Mouse (Mus musculus): Measurements from ENCODE around the gene Mob2.

Gene Mob2

DNA sequence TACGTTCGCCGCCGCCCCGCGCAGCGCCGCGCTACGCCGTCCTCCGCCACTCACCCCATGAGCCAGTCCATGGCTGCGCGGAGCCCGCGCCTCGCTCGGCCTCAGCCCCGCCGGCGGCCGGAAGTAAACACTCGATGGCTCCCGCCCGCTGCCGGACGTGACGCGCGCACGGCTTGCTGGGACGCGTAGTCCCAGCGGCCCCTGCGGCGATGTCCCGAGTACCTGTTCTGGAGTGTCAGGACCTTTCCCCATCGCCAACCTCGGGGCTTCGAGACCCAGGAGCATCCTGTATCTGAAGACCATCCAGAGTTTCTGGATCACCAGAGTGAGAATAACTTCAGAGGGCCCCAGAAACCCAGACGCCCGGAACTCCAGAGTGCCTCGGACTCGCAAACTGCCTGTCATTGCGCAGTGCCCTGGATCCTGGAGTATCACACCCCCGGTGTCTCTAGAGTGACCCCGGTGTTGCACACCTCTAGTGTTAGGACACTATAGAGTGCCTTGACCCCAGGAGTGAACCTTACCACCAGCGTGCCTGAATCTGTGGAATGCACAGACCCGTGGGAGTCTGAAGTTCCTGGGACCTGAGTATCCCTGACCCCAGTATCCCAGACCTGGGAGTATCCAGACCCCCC lies at the start of gene Mob2:
TSS of gene Mob2 (minus strand) at position 135 of the 635 bp plus-strand sequence.
- peak; percentile 92 for DNase-seq

DNA sequence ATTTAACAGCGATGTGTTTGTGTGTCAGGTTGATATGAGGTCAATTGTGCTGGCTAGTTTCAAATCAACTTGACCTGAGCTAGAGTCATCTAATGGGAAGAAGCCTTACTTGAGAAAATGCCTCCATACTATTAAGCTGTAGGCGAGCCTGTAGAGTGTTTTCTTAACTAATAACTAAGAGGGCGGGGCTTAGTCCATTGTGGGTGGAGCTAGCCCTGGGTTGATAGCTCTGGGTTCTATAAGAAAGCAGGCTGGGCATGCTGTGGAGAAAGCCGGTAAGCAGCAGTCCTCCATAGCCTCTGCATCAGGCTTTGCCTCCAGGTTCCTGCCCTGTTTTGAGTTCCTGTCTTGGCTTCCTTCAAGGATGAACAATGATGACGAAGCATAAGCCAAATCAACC lies 43.9 kb upstream of the Mob2 start:
- DNase-seq, result no peak

DNA sequence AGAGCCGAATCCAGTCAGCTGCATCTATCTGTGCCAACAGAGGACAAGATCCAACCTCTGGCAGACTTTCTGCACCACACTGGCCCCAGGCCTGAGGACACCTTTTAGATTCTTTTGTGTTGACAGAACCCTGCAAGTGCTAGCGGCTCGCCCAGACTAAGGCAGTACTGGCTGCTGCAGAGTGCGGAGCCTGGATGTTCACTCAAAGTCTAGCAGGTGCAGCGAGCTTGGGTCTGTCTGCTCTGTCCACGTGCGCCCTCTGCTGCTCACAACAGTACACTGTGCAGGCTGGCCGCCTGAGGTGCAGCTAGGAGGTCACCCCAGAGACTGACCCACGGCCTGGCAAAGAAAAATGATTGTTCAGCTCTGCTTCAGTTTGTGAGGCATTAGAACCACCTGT lies 36.9 kb upstream of the Mob2 start:
- peak; percentile 87 for DNase-seq

DNA sequence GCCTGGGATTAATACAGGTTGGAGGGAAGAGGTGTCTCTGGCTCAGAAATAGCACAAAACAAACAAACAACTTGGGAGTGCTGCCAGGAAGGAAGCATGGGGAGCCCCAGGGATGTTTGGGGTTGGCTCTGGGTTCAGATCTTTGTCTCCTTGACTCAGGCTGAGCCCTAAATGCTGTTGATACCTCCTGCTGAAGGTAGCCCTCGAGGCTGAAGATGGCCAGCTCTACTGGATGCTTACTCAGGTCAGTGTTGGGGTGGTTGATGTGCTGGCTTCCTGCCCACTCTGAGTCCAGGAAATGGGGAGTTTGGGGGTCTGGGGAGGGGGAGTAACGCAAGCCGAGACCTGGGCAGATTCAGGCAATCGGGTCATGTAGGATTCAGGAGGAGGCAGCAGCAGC lies 35.8 kb upstream of the Mob2 start:
- DNase-seq, result peak; percentile 65

DNA sequence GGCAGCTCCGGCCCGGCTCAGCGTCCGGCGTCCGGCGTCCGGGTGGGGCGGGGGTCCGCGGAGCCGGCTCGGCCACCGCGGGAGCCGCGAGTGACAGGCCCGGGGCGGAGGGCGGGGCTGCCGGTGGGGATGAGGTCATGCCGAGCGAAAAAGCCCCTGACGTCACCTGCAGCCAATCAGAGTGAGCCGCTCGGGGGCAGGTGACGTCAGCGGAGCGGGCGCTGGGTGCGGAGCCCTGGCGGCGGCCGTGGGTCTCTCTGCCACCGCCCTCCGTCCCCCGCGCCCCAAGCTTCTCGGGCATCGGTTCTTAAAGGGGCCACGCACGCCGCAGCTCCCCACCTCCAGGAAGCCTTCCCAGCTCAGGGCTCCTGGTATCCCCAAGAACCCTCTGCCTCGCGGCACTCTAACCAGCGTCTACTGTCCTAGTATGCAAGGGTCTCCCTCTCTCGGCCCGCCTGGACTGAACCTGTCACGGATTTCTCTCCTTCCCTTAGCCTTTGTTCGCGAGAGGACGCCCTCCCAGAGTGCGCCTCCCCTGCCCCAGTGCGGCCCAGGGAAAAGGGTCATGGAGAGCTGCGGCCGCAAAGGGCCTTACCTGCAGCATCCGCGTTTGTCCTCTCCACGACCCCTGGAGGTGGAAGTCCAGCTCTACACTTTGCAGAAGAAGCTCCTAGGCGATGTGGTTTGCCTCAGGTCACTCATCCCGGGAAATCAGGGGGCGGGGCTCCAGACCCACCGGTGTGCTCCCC lies 34.5 kb upstream of the Mob2 start, which contains the start of gene Dusp8:
TSS of gene Dusp8 (minus strand) at position 661 of the 749 bp plus-strand sequence.
- DNase-seq, result peak; percentile 97

DNA sequence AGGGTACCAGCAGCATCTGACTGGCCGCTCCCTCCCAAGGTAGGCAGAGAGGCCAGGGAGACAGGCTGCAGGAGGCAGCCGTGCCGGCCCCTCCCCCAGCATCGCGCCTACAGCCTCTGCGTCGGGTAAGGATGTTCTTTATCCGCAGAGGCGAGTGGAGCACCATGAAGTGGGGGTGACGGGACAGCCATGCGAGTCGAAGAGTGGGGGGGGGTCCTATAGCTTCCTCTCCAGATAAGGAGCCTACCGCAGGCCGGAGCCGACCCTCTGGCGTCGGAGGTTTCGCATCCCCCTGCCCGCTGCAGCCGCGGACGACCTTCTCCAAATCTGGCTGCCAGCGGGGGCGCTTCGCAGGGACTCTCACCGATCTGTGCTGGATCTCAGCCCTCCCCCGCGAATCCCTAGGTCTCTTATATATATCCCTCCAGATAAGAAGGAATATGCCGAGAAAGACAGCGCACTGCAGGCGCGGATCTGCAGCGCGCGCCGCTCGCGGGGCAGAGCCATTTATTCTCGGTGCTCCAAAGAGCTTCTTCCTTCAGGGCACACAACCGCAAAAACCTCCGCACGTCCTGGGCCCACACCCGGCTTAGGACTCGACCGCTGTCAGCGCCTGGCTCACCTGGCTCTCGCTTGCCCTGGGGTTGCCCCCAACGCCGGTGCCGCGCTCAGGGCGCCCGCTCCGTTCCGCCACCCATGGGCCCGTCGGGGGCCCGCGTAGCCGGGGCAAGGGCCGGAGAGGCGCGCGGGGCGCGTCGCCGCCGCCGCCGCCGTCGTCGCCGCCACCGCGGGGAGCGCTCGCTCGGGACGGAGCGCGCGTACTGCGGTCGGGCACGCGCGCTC lies 33.7 kb upstream of the Mob2 start:
- DNase-seq, result peak; percentile 88

DNA sequence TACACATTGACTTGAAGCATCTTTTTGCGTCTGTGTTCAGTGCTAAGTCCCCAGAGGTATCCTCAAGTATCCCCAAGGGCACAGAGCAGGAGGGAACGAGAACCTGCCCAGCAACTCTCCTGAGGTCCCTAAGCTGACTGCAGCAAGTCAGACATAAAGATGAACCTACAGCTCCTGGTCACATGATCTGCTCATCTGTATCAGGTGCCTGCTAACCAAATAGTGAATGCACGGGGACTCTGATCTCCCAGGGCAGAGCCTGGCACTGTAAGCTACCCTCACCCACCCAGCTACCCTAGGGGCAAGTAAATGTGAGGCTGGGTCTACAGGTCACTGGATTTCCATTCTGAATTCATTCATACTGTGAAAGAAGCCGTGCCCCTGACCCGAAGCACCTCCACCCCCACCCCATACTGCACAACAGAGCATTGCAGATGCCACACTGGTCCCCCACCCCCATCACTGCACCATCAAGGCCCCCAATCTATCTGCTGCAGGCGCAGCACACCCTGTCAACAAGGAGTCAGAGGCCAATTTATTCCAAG lies 32.9 kb upstream of the Mob2 start:
- DNase-seq, result peak; percentile 56

DNA sequence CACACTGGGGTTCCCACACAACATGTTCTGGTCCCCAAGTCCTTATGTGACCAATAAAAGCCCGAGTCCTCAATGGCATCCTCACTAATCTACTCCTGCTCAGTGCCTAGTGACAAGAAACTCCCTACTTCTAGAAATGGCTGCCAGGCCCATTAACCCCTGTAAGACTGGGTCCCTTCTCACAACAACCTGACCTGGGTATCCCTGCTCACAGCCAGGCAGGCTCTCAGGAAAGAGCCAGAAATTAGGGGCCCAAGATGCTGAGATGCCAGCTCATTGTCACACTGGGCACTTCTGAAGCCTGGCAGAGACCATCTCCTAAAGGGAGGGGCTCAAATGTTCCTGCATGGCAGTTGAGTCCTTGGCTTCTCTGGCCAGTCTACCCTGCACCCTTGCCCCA lies 32.1 kb upstream of the Mob2 start:
- DNase-seq, result peak; percentile 39

DNA sequence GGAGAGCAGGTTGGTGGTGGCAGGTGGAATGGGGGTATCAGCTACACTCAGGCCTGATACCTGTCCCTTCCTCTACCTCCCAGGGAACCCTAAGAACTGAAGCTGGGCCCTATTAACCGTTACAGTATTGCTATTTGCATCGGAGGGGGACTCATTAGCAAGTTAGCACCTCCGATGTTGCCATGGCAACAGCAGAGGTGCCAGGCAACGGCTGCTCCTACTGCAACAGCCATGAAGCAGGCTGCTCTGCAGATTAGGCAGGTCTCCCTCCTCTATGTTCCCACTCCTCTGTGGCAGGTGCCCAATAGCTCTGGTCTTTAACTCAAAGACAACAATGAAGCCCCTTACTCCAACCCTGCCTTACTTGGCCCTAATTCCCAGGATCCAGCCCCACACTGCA lies 31.0 kb upstream of the Mob2 start:
- DNase-seq, result peak; percentile 57

DNA sequence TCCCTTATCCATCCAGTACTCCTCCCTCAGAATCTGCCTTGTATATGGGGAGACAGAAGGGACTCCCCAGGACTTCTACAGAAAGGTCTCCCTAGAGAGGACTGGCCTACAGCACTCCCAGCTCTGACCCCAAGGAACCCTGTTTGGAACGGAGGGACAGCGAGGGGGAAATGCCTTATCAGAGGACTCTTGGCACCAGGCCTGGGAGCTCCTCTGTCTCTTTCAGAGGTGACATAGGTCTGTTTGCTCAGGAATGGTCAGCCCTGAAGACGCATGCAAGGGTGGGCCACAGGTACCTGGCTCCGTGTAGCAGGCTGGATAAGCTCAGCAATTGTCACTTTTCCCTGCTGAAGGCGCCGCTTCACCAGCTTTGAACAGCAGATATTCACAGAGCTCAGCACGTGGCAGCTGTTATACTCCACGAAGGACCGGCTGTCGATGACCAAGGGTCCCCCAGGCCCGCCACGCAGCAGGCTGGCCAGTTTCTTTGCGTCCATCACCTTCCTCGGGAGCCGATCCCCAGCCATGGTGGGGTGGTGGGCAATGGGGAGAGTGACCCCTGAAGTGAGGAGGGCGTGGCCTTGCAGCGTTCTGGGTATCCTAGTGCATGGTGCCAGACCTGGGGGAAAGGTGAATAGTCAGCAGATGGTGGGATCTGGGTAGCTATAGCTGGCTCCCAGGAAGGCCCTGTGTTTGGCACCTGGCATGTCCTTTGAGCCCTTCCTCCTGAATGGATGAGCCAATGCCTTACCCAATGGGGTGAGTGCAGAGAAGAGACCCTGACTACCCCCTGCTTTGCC lies 29.0 kb upstream of the Mob2 start:
- DNase-seq, result peak; percentile 65

DNA sequence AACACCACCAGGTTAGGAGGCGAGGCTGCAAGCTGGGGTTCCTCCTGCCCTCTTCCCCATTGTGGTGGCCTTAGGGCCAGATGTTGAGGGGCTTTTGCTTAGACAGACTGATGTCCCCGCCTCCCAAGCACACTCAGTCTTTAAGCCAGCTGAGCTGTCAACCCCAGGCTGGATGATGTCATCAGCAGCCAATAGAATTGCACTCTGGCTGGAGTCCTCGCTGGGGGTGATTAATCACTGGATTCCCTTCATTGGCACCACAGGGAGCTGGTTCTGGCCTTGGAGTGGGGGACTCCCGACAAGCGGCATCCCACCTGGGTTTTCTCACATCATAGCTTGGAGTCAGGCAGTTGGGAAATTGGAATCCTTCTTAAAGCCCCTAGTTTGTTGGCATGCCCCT lies 28.0 kb upstream of the Mob2 start:
- DNase-seq, result peak; percentile 63

DNA sequence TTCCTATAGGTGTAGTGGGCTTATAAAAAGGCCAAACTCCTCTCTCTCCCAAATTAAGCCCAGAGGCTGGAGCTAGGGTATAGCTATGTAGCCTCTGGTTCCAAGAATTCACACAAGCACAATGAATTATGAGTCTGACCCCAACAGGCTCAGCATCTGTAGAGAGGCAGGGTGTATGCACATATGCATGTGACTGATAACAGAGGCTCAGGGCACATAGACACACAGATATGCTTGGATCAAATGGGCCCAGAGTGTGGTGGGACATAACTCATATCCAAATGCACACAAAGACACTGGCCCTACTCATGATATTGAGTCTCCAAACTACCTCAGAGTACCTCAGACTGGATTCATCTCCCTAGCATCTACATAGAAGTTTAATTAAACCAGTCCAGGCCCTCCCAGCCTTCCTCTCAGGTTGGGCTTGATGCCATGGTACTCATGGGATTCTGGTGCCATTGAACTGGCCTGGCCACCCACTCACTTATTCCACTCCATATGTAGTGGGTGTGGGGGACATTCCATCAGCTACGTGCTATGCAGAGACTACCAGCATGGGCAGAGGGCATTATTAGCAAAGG lies 26.3 kb upstream of the Mob2 start:
- DNase-seq, result no peak

DNA sequence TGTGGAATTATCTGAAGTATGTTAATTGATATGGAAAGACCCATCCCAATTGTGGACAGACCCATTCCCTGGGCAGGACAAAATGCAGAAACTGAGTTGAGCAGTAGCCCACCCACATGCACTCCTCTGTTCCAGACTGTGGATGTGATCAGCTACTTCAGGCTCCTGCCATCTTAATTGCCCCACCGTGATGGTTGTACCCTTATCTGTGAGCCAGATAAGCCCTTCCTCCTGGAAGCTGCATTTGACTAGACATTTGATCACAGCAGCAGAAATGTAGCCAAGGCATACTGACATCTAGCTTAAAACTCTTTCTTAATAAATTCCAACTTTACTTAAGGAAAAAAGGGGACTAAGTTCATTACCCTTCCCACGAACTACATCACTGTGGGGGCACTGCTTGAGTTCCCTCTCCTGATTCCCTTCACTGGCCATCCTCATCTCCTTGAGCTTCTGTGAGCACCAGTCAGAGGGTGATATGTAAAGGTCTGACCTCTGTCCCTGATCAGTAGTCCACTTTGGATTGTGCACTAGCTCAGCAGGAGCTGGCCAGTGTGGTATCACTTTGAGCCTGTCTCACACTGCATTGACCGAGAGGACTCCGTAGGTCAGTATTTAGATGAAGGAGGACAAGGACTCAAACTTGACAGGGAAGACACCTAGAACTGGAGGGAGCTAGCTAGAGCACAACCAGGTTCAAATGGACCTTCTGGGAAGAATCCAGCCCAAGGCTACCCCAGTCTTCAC lies 25.5 kb upstream of the Mob2 start:
- DNase-seq, result no peak

DNA sequence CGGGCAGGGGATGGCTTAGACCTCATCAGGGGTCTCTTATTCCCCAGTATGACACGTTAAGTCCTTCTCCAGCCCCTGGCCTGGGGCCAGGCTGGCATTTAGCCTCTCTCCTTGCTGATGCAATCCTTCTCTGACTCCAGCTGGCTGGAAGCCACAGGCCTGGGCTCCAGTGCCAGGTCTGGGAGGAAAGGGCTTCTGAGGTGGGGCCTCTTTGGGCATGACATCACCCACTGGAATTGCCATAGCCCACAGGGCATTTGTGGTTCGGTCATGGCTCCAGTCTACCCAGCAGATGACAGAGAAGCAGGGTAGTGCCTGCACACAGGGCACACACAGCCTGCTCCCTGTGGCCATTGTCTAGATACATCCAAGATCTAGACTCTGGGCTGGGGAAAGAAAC lies 24.0 kb upstream of the Mob2 start:
- DNase-seq, result peak; percentile 90

DNA sequence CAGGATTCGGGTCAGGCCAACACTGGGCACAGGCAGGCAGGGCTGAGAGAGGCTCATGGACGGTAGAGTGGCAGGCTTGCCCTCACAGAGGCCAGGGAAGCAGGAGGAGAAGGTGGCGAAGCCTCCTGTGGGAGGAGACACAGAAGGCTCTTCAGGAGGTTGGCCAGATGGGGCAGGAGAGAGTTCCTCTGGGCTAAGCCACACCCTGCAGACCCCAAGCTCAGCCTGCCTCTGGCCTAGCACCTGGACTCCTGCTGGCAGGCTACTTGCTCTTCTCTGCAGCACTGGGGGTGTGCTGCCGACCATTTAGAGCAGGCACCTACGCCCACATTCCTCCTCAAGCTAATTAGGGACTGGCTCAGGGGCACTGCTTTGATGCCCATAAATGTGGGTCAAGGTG lies 23.5 kb upstream of the Mob2 start:
- DNase-seq, result peak; percentile 70

DNA sequence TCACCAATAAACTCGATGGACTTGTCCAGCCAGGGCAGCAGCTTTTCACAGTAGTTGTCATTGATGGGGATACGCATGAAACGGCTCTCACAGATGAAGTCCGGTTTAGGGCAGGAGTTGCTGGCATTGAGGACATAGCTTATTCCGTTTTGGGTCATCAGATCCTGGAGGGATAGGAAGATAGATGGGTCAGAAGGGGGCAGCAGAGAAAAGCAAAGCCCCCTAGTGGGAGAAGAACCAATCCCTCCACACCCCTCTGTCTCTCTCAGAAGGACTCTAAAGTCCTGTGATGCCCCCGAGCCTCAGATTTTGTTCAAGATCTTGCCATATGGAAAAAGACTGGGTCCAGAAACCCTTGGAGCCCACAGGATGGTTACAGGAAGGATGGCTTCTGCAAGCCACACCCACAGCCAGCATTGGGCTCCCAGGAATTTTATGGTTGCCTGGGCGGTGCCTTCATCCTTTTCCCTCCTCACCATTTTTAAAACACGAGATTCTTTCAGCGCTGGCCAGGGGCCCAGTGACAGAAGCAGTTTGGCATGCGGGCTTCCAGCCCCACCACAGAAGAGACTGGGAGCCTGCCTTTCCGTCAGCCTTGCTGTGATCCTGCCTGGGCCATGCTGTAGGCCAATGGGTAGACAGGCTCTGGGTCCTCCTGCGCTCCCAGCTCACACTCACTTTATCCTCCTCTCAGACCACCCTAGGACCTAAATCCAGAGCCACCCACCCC lies 22.9 kb upstream of the Mob2 start:
- peak; percentile 70 for DNase-seq

DNA sequence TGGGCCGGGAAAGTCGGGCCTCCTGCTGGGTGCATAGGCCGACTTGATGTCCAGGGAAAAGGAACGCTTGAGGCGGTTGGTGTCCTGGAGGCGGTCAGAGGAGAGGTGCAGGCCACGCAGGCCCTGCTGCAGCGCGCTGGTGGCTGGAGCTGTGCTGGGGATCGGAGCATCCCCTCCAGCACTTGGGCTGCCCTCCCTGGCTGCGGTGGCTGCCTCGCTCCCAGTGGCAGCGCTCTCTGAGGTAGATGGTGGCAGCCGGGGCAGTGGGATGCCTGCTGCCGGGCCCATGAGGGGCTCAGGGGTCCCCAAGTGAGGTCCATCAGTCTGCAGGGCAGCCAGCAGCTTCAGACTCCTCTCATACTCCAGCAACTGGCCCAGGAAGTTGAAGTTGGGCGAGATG lies 21.7 kb upstream of the Mob2 start:
- DNase-seq, result no peak

DNA sequence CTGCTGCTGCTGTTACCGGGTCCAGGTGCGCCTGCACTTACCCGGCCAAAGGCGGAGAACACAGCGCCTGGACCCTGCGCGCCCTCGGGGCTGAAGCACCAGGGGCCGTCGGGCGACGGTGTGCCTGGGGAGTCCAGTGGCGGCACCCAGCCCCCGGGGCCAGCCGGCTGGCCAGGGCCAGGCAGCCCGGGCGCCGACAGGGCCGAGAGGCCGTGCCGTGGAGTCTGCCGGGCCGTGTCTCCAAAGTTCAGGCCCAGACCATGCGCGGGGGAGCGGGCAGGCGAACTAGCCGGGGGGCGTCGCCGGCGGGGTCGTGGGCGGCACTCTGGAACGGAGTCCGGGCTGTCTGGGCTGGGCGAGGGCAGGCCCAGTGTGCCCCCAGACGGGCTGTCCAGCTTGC lies 21.3 kb upstream of the Mob2 start:
- peak; percentile 33 for DNase-seq

DNA sequence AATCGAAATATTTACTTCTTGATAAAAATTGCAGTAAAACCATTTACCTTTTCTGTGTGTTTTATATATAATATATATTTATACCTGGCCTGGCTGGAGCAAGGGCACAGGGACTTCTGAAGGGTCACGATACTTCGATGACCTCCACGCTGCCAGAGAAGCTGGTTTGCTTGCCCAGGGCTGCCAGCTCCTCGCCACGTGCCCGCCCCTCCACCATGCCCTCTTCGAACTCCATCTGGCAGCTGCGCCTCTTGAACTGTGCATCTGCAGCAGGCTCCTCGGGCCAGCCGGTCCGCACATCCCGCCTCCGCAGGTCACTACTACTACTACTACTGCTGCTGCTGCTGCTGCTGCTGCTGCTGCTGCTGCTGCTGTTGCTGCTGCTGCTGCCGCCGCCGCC lies 20.9 kb upstream of the Mob2 start:
- peak; percentile 46 for DNase-seq

DNA sequence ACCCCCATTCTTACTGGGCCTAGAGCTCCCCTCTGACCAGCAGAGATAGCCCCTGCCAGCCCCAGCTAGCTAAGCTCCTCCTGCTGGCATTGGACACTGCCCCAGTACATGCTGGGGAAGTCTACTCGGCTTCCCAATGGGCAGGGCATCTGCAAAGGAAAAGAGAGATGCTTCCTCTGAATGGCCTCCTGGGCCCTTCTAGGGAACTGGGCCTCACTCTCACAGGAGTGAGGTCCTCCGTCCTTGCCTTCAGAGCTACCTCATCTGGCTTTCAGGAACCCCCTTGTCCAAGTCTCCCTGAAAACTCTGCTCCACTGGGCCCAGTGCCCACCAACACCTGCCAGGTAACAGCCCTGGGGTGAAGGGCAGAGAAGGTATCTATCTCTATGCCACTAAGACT lies 20.0 kb upstream of the Mob2 start:
- DNase-seq, result peak; percentile 55

DNA sequence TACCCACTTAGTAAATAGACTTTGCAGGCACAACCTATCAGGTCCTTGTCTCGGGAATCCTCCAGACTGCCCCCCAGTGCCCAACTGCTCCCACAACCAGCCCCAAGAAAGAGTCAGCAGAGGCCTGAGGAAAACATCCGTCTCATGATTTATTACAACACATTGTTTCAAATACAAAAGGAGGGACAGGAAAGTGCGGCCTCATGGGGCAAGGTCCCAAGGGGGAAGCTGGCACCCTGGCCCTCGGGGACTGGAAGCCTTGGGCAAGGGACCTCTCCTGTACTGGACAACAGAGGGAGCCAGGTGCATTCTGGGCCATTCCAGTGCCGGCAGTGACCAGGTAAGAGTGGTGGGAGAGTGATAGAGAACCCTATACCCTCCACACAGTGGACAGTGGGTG lies 18.5 kb upstream of the Mob2 start:
- no peak for DNase-seq
